Mouse (Mus musculus) midbrain, embryonic 16.5 days (tissue): ENCODE measurements around the gene Ssbp2. TPM values are rescaled to one million over a fixed set of nuclear protein-coding genes. Genes with fewer than 3 reads are reported as not detected.

Source experiments
- ATAC-seq: fragments of 200-750 bp; cut with Nextera tagmentation; 2 replicates; pipeline ENCODE4 v1.8.0; 2017; ENCODE audit warnings: moderate TSS enrichment
- H3K27ac ChIP-seq: fragments of 300-500 bp; sonication (generic); 2 replicates; pipeline ENCODE4 v1.5.1; 2014; ENCODE audit warnings: mild to moderate bottlenecking, low read length, mixed read lengths
- H3K27me3 ChIP-seq: fragments of 300-500 bp; sonication (generic); 2 replicates; pipeline ENCODE4 v1.6.1; 2014; ENCODE audit warnings: low read depth, low read length, mixed read lengths; ENCODE audit not compliant: control insufficient read depth, insufficient read depth
- H3K36me3 ChIP-seq: fragments of 300-500 bp; sonication (generic); 2 replicates; pipeline ENCODE4 v1.6.1; 2014; ENCODE audit warnings: mild to moderate bottlenecking, low read length, moderate library complexity, mixed read lengths; ENCODE audit not compliant: control insufficient read depth, insufficient read depth
- H3K4me1 ChIP-seq: fragments of 300-500 bp; sonication (generic); 2 replicates; pipeline ENCODE4 v1.6.1; 2014; ENCODE audit warnings: mild to moderate bottlenecking, low read length, mixed read lengths; ENCODE audit not compliant: control insufficient read depth, insufficient read depth
- H3K4me2 ChIP-seq: fragments of 300-500 bp; sonication (generic); 2 replicates; pipeline ENCODE4 v1.6.1; 2014; ENCODE audit warnings: mild to moderate bottlenecking, low read length, mixed read lengths
- H3K4me3 ChIP-seq: fragments of 300-500 bp; sonication (generic); 2 replicates; pipeline ENCODE4 v1.5.1; 2014; ENCODE audit warnings: low read depth, mild to moderate bottlenecking, low read length, moderate library complexity, mixed read lengths
- H3K9ac ChIP-seq: fragments of 300-500 bp; sonication (generic); 2 replicates; pipeline ENCODE4 v1.6.1; 2014; ENCODE audit warnings: low read depth, low read length, mixed read lengths
- H3K9me3 ChIP-seq: fragments of 300-500 bp; sonication (generic); replicated peaks from 2 replicates; pipeline ENCODE4 v1.6.1; 2014; ENCODE audit warnings: mild to moderate bottlenecking, low read length, mixed read lengths; ENCODE audit not compliant: control insufficient read depth, poor library complexity, severe bottlenecking
- WGBS: fragments of 180-500 bp; shearing (Covaris S2); extraction: QIAGEN DNeasy Blood & Tissue Kit; methylation state at CpG from one replicate; pipeline ENCODE4 v1.1.7; 2014; 5-methylcytosine and 5-hydroxymethylcytosine counted together
- polyA plus RNA-seq: library from polyadenylated mRNA; unstranded; fragments of >200 nt; fragmentation: Nextera tagmentation; extraction: Ambion mirVana; gene quantifications from 2 replicates; pipeline ENCODE4 v1.2.1, GENCODE M21; 2015

The Ssbp2 gene
- polyA plus RNA-seq, 1 experiment from 2014 or later: 255 TPM

DNA sequence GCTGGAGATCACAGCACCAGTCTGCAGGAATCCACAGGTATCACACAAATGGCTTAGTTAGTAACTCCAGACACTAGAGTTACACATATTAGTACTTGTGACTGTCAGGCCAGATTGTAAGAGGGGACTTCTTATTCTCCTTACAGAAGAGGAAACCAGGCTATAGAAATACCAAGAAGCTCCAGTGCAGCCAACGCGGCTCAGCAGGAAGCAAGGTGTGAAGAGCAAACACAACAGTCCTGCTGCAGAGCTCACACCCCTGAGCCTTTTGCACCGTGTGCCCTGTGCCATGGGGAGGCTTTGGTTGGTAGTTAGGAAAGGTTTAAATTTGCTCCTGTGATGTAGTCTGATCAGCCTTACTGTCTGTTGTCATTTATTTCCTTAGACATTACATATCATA, 37.0 kb downstream of the Ssbp2 start:
- Histone ChIP-seq H3K9ac (no peak overlapping the region), H3K27me3 (no peaks in the 10 kb centered on the region), H3K4me1 (no peaks in the 10 kb centered on the region), H3K27ac (no peak overlapping the region), H3K36me3 (no peaks in the 10 kb centered on the region), H3K4me2 (no peak overlapping the region), H3K4me3 (no peak overlapping the region), H3K9me3 (no peaks in the 10 kb centered on the region)
- 84% methylated on average over 3 of the region's 3 CpGs for WGBS
- no peak for ATAC-seq

DNA sequence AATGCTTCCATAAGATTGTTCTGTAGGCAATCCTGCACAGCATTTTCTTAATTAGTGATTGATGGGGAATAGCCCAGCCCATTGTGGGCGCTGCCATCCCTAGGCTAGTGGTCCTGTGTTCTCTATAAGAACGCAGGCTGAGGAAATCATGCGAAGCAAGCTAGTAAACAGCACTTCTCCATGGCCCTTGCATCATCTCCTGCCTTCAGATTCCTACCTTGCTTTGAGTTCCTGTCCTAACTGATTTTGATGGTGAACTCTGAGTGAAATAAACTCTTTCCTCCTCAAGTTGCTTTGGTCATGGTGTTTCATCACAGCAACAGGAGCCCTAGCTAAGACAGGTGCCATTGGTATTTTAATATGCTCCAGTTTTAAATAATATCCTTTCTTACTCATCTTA, 41.7 kb downstream of the Ssbp2 start:
- Histone ChIP-seq H3K27ac (no peak overlapping the region), H3K27me3 (no peaks in the 10 kb centered on the region), H3K4me2 (no peak overlapping the region), H3K4me1 (peaks cover 3% of the 10 kb centered on the region; the same call in 1 of the 2 replicates), H3K36me3 (no peaks in the 10 kb centered on the region), H3K9me3 (no peaks in the 10 kb centered on the region), H3K4me3 (no peak overlapping the region), H3K9ac (no peak overlapping the region)
- ATAC-seq: no peak
- 94% methylated on average over 3 of the region's 3 CpGs for WGBS

DNA sequence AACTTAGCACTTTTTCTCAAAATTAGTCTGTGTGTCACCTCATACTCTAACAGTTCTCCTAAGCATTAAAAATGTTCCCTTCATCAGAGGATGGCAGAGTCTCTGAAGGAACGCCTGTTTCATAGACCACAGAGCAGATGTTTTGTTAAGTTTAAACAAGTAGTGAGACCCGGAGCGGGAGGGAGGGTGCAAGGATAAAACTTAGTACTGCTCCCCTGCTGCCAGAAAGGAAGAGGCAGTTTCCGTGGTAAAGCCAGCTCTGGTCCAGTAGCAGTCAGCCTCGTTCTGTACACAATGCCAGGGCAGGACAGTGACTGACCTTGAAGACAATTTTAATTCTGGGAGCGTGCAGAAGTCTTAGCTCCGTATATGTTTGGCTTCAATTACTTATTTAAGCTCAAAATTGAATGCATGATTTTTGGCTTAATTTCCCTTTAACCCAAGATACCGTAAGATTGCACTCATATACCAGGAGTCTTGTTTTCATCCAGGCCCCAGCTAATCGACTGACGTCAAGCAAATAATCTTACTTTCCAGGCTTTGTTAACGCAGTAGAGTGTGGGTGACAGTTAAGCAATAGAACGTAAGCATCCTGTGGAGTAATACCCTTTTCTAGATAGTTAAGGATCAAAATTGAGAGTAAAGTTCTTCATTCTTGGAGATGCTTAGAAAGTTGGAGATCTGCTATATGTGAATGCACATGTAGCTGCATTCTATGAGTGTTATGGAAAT, 42.7 kb downstream of the Ssbp2 start:
- 76% methylated on average over 12 of the region's 12 CpGs for WGBS
- Histone ChIP-seq H3K4me3 (no peak overlapping the region), H3K4me2 (no peak overlapping the region)

GRCm38 (mm10) chr13:91508991-91509390, 48.9 kb downstream of the Ssbp2 start:
- Histone ChIP-seq H3K27me3 (no peaks in the 10 kb centered on the region), H3K36me3 (no peaks in the 10 kb centered on the region), H3K4me3 (no peak overlapping the region), H3K9ac (no peak overlapping the region), H3K4me1 (no peaks in the 10 kb centered on the region), H3K9me3 (no peaks in the 10 kb centered on the region), H3K27ac (no peak overlapping the region), H3K4me2 (no peak overlapping the region)
- WGBS: 90% methylated on average over 1 of the region's 1 CpGs
- ATAC-seq: no peak

More for the DNA sequence above, 42.7 kb downstream of the Ssbp2 start:
- no peaks in the 10 kb centered on the region for H3K9me3 ChIP-seq
- H3K4me1 ChIP-seq: peaks cover 3% of the 10 kb centered on the region; the same call in 1 of the 2 replicates
- no peak overlapping the region for H3K9ac ChIP-seq
- no peaks in the 10 kb centered on the region for H3K36me3 ChIP-seq
- no peak for ATAC-seq
- H3K27ac ChIP-seq: no peak overlapping the region
- H3K27me3 ChIP-seq: no peaks in the 10 kb centered on the region

- Histone ChIP-seq H3K36me3 (no peaks in the 10 kb centered on the region), H3K4me1 (no peaks in the 10 kb centered on the region), H3K4me2 (no peak overlapping the region), H3K9ac (no peak overlapping the region), H3K9me3 (no peaks in the 10 kb centered on the region), H3K27ac (no peak overlapping the region), H3K4me3 (no peak overlapping the region), H3K27me3 (no peaks in the 10 kb centered on the region)
- ATAC-seq: no peak
- 90% methylated on average over 2 of the region's 2 CpGs for WGBS
Measured at GRCm38 (mm10) chr13:91509467-91509866, 49.4 kb downstream of the Ssbp2 start.

GRCm38 (mm10) chr13:91514979-91515378, 54.9 kb downstream of the Ssbp2 start:
- H3K4me1 ChIP-seq: no peaks in the 10 kb centered on the region
- no peak overlapping the region for H3K27ac ChIP-seq
- H3K9me3 ChIP-seq: no peaks in the 10 kb centered on the region
- H3K4me3 ChIP-seq: no peak overlapping the region
- H3K9ac ChIP-seq: no peak overlapping the region
- no peaks in the 10 kb centered on the region for H3K36me3 ChIP-seq
- no peaks in the 10 kb centered on the region for H3K27me3 ChIP-seq
- 92% methylated on average over 4 of the region's 4 CpGs for WGBS
- H3K4me2 ChIP-seq: no peak overlapping the region
- no peak for ATAC-seq

DNA sequence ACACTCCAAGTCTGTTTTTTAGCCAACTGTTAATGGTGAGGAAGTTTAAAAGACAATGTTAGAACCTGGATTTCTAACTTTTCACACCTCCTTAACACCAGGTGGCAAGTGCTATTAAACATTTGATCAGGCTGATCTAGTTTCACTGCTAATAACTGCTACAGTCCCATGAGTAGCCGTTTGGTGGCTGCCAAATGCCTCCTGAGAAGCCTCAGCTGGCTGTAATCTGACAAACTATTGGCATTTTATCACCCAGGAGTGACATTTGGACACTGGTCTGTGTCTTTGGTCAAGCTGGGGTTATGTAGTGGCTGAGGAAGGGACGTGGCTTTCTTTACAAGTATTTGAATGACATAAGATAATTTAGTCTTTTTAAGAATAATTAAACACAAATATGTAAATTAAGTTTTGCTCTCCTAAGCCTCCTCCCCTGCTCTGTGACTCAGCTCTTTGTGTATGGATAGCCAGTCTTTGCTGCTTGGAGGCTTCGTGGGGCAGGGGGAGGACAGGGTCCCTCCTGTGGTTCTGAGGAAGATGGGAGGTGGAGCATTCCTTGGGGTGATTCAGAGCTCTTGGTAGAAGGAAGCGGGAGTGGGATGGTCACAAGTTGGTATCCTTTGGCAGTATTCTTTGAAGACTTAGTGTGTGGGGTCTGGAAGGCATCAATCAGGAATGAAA, 60.1 kb downstream of the Ssbp2 start:
- Histone ChIP-seq H3K27ac (no peak overlapping the region), H3K4me1 (0 out of 2 replicates have a peak, but pooled peaks cover 2% of the 10 kb centered on the region), H3K9me3 (no peaks in the 10 kb centered on the region), H3K27me3 (no peaks in the 10 kb centered on the region), H3K36me3 (no peaks in the 10 kb centered on the region), H3K9ac (no peak overlapping the region), H3K4me2 (no peak overlapping the region), H3K4me3 (no peak overlapping the region)
- ATAC-seq: no peak
- WGBS: 34% methylated on average over 4 of the region's 4 CpGs

DNA sequence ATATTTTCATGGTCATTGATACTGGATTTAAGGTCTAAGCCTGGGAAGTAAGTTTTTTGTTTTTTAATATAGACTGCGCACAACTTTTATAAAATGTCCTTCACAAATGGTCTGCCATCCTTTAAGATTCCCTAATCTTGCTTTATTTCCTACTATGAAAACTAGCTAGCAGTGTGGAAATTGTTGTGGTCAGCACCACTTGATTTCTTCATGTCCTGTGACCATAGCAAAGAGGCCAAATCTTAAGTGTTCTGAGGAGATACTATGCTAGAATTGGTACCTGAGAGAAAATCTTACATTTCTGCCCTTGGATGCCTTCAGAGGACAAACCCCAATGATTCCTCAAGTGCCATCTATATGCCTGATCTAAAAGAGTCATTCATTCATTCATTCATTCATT, 60.9 kb downstream of the Ssbp2 start:
- H3K27ac ChIP-seq: no peak overlapping the region
- H3K27me3 ChIP-seq: no peaks in the 10 kb centered on the region
- H3K4me2 ChIP-seq: no peak overlapping the region
- 100% methylated on average over 1 of the region's 1 CpGs for WGBS
- no peak overlapping the region for H3K9ac ChIP-seq
- 0 out of 2 replicates have a peak, but pooled peaks cover 2% of the 10 kb centered on the region for H3K4me1 ChIP-seq
- no peak overlapping the region for H3K4me3 ChIP-seq
- H3K9me3 ChIP-seq: no peaks in the 10 kb centered on the region
- H3K36me3 ChIP-seq: no peaks in the 10 kb centered on the region
- ATAC-seq: no peak

- 92% methylated on average over 12 of the region's 12 CpGs for WGBS
- Histone ChIP-seq H3K36me3 (no peaks in the 10 kb centered on the region), H3K9me3 (no peaks in the 10 kb centered on the region), H3K4me3 (no peak overlapping the region), H3K4me2 (no peak overlapping the region), H3K9ac (no peak overlapping the region), H3K27ac (no peak overlapping the region), H3K27me3 (no peaks in the 10 kb centered on the region), H3K4me1 (no peaks in the 10 kb centered on the region)
- peak; percentile 55; the same call in 1 of the 2 replicates for ATAC-seq
Measured at GRCm38 (mm10) chr13:91526058-91526457, 66.0 kb downstream of the Ssbp2 start.
